Comparison of ENCODE assay signal across 31 mouse cellular contexts in the genomic region with DNA sequence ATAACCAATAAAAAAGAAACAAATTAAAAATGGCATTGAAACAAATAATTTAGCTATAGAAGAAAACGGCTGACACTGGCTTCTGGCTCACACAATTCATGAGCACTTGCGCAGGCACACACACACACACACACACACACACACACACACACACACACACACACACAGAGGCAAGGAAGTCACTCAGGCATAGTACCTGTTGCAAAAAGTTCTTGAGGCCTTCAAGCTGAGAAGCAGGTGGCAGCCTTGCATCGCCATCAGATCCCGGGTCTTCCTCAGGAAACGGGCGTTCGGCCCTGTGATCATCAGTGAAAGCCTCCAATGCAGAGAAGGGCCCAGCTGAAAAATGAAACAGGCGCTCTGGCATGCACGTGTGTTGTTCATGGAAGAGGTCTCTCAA. TPM values are rescaled to one million over a fixed set of nuclear protein-coding genes. Genes with fewer than 3 reads are reported as not detected.
DNase-seq lines count a peak whose midpoint lies in the region; ATAC-seq and TF ChIP-seq lines count a peak whose summit lies in the region.
"Had no signal": no experiment of that assay in that cellular context is flagged by ENCODE, and none has a peak within 500 bp of the region (broad histone marks: within the 10 kb centered on the region; RNA-seq: fewer than 3 reads in every experiment).

No protein-coding gene starts in this region.

- peaks cover 17% of the 10 kb centered on the region for H3K36me3 ChIP-seq in forebrain, embryonic 11.5 days (ENCODE audit: control insufficient read depth, insufficient read depth, low read length)
- H3K36me3 ChIP-seq in forebrain, postnatal 0 days (ENCODE audit: insufficient read depth): peaks cover 76% of the 10 kb centered on the region
- H3K36me3 ChIP-seq in CH12.LX (replicated peaks in 1 of 2; ENCODE audit: control insufficient read depth in 1 of 2, insufficient read depth in 1 of 2, low read length in 1 of 2): peaks cover 57 to 91% of the 10 kb centered on the region in 2 experiments
- peaks cover under 1% of the 10 kb centered on the region; the same call in 1 of the 2 replicates for H3K36me3 ChIP-seq in splenic B cell, adult 2 months (ENCODE audit: control insufficient read depth, insufficient read depth, low read length, poor library complexity, severe bottlenecking)

- no peaks in the 10 kb centered on the region for H3K4me1 ChIP-seq in forebrain, embryonic 11.5 days (replicated peaks; ENCODE audit: control insufficient read depth, insufficient read depth, low read length)
- no peaks in the 10 kb centered on the region for H3K4me1 ChIP-seq in forebrain, postnatal 0 days (ENCODE audit: insufficient read depth)
- peaks cover 3 to 12% of the 10 kb centered on the region in 2 experiments; a peak in 3 of 4 replicates for H3K4me1 ChIP-seq in CH12.LX (ENCODE audit: control insufficient read depth in 1 of 2, insufficient read depth in 2 of 2)
- H3K4me1 ChIP-seq: embryonic facial prominence, embryonic 10.5 days; embryonic facial prominence, embryonic 13.5 days; forebrain, embryonic 13.5 days; heart, embryonic 15.5 days; hindbrain, embryonic 10.5 days; hindbrain, embryonic 13.5 days had no signal

- H3K9me3 ChIP-seq in forebrain, embryonic 11.5 days (ENCODE audit: control insufficient read depth, low read length): no peaks in the 10 kb centered on the region
- H3K9me3 ChIP-seq in forebrain, postnatal 0 days (ENCODE audit: low read length): no peaks in the 10 kb centered on the region
- H3K9me3 ChIP-seq in CH12.LX (replicated peaks; ENCODE audit: low read length): no peaks in the 10 kb centered on the region
- H3K9me3 ChIP-seq: embryonic facial prominence, embryonic 10.5 days; embryonic facial prominence, embryonic 13.5 days; forebrain, embryonic 13.5 days; heart, embryonic 15.5 days; hindbrain, embryonic 10.5 days; hindbrain, embryonic 13.5 days had no signal

- H3K27ac ChIP-seq in forebrain, embryonic 11.5 days (ENCODE audit: low read depth, low read length): no peak overlapping the region
- H3K27ac ChIP-seq in forebrain, postnatal 0 days (ENCODE audit: low read depth, low read length): no peak overlapping the region
- H3K27ac ChIP-seq in CH12.LX (ENCODE audit: insufficient read depth, low read depth): no peak overlapping the region
- H3K27ac ChIP-seq: embryonic facial prominence, embryonic 10.5 days; embryonic facial prominence, embryonic 13.5 days; forebrain, embryonic 13.5 days; heart, embryonic 15.5 days; hindbrain, embryonic 10.5 days; hindbrain, embryonic 13.5 days had no signal

- no peak for ATAC-seq in forebrain, embryonic 11.5 days (replicated peaks; ENCODE audit: low FRiP score)
- no peak for ATAC-seq in forebrain, postnatal 0 days
- ATAC-seq: activated CD4-positive, CD25-positive, alpha-beta regulatory T cell, adult 4 months; CD4-positive, CD25-positive, alpha-beta regulatory T cell, adult 4 months; forebrain, embryonic 13.5 days; forebrain, embryonic 16.5 days; hindbrain, embryonic 16.5 days had no signal

- no peaks in the 10 kb centered on the region for H3K79me2 ChIP-seq in CH12.LX (replicated peaks; ENCODE audit: control insufficient read depth, extremely low read depth, insufficient read depth, poor library complexity, severe bottlenecking)

- H3K4me3 ChIP-seq in forebrain, embryonic 11.5 days (ENCODE audit: low read depth, low read length): no peak overlapping the region
- no peak overlapping the region for H3K4me3 ChIP-seq in forebrain, postnatal 0 days (ENCODE audit: low read depth, low read length)
- H3K4me3 ChIP-seq in CH12.LX (replicated peaks in 1 of 3; ENCODE audit: low read depth in 2 of 3, low read length in 2 of 3, poor library complexity in 1 of 3): no peak overlapping the region
- H3K4me3 ChIP-seq: embryonic facial prominence, embryonic 10.5 days; embryonic facial prominence, embryonic 13.5 days; erythroblast, embryonic 14.5 days; forebrain, embryonic 13.5 days; heart, embryonic 15.5 days; hindbrain, embryonic 10.5 days; hindbrain, embryonic 13.5 days had no signal

- dilution Hi-C loops in CH12.LX (cut with MboI; ENCODE audit: extremely low pct_ligation_motif_present, extremely low pct_unique_long_range_greater_than_20kb, low sequenced_read_pairs): no loop called here

- no peak for TF ChIP-seq POLR2A in CH12.LX (IDR thresholded peaks at IDR 0.05; ENCODE audit: low read depth, low read length)

- WGBS in forebrain, embryonic 11.5 days: 90% methylated on average over 9 of the region's 9 CpGs
- WGBS in forebrain, postnatal 0 days: 92% methylated on average over 9 of the region's 9 CpGs

- no peak overlapping the region for H3K4me2 ChIP-seq in forebrain, embryonic 11.5 days (ENCODE audit: low read depth, low read length, severe bottlenecking)
- H3K4me2 ChIP-seq in forebrain, postnatal 0 days (ENCODE audit: low read depth): no peak overlapping the region
- no peak overlapping the region for H3K4me2 ChIP-seq in CH12.LX (ENCODE audit: insufficient read depth, low read depth, poor library complexity, severe bottlenecking)
- H3K4me2 ChIP-seq: embryonic facial prominence, embryonic 13.5 days; forebrain, embryonic 13.5 days; heart, embryonic 11.5 days; heart, embryonic 15.5 days; hindbrain, embryonic 13.5 days had no signal

- no peak overlapping the region for H3K9ac ChIP-seq in forebrain, embryonic 11.5 days (ENCODE audit: low read length)
- H3K9ac ChIP-seq in forebrain, postnatal 0 days: no peak overlapping the region
- no peak overlapping the region for H3K9ac ChIP-seq in CH12.LX (ENCODE audit: insufficient read depth, low read depth)
- H3K9ac ChIP-seq: embryonic facial prominence, embryonic 13.5 days; forebrain, embryonic 13.5 days; heart, embryonic 15.5 days; hindbrain, embryonic 13.5 days had no signal

- no peak; the same call in 1 of the 2 replicates for TF ChIP-seq RAD21 in CH12.LX (IDR thresholded peaks at IDR 0.05; ENCODE audit: low read depth, low read length)

- TF ChIP-seq CTCF in forebrain, postnatal 0 days (IDR thresholded peaks at IDR 0.05; ENCODE audit: low read depth): no peak
- TF ChIP-seq CTCF in CH12.LX (conservative IDR thresholded peaks at IDR 0.05 in 1 of 2, IDR thresholded peaks at IDR 0.05 in 1 of 2; ENCODE audit: low read depth in 2 of 2, low read length in 2 of 2): no peak

- H3K27me3 ChIP-seq in forebrain, embryonic 11.5 days (ENCODE audit: control insufficient read depth, insufficient read depth, low read length): no peaks in the 10 kb centered on the region
- no peaks in the 10 kb centered on the region for H3K27me3 ChIP-seq in forebrain, postnatal 0 days (ENCODE audit: insufficient read depth, low read length)
- H3K27me3 ChIP-seq in CH12.LX (replicated peaks): no peaks in the 10 kb centered on the region
- H3K27me3 ChIP-seq in splenic B cell, adult 2 months (ENCODE audit: control insufficient read depth, insufficient read depth, low read length, poor library complexity, severe bottlenecking): no peaks in the 10 kb centered on the region
- H3K27me3 ChIP-seq: embryonic facial prominence, embryonic 13.5 days; forebrain, embryonic 13.5 days; heart, embryonic 15.5 days; hindbrain, embryonic 13.5 days had no signal

- DNase-seq in forebrain, embryonic 11.5 days (ENCODE audit: low spot score): peak; percentile 10
- no peak for DNase-seq in forebrain, postnatal 0 days
- DNase-seq in spleen, adult 18-20 months: peak; percentile 47 to 59
- DNase-seq in spleen, postnatal 14 days (ENCODE audit: low spot score in 2 of 2): no peak
- peak; percentile 37 for DNase-seq in CH12.LX (ENCODE audit: extremely low read depth)
- peak; percentile 82 for DNase-seq in splenic B cell, adult 2 months (ENCODE audit: low read depth, low spot score)
- no peak for DNase-seq in left cerebral cortex, adult 11 months (ENCODE audit: low spot score)
- DNase-seq in gastrocnemius, postnatal 4 days (ENCODE audit: low spot score in 2 of 2): no peak
- DNase-seq: adrenal gland, adult 8-10 months; adrenal gland, postnatal 25 days; cerebellum, adult 11-12 months; cerebellum, adult 8-10 months; cerebellum, postnatal 10 days; cerebellum, postnatal 36 days; embryo, embryonic 11 days; gastrocnemius, postnatal 25 days; heart, postnatal 10 days; heart, postnatal 36 days had no signal

- in situ Hi-C loops in CH12.LX (cut with MboI; ENCODE audit: low pct_ligation_motif_present, low pct_unique_long_range_greater_than_20kb, low sequenced_read_pairs): no loop called here

- no peak for TF ChIP-seq EP300 in CH12.LX (IDR thresholded peaks at IDR 0.05; ENCODE audit: low read length)

RNA-seq across cellular contexts. Expression of a gene that starts 18.3 kb away (rescaled TPM):
- polyA plus RNA-seq in forebrain, embryonic 11.5 days (2014; fragmentation: Nextera tagmentation; extraction: Ambion mirVana): 31.7 and 32.1 TPM in 2 replicates
- 20.5 and 35.7 TPM in 2 replicates for total RNA-seq in forebrain, postnatal 0 days (2014; rRNA removed)
- polyA plus RNA-seq in forebrain, postnatal 0 days (2015; fragmentation: Nextera tagmentation; extraction: Ambion mirVana): 12.1 and 13.0 TPM in 2 replicates
- total RNA-seq in CH12.LX (2012; rRNA removed) (18.5 and 18.9 TPM in 2 replicates), CH12.LX (2014; rRNA removed) (16.4 and 22.0 TPM in 2 replicates)
- polyA plus RNA-seq in CH12.LX (2012; ENCODE audit: insufficient read length, low read depth): 36.6 and 41.5 TPM in 2 replicates
- 10 to 100 TPM; 12.0 to 12.9 TPM for total RNA-seq in gastrocnemius, postnatal 4 days (2021)

RNA-seq across cellular contexts. Expression of a gene that starts 18.5 kb away (rescaled TPM):
- 188 and 196 TPM in 2 replicates for polyA plus RNA-seq in forebrain, embryonic 11.5 days (2014; fragmentation: Nextera tagmentation; extraction: Ambion mirVana)
- 124 and 133 TPM in 2 replicates for total RNA-seq in forebrain, postnatal 0 days (2014; rRNA removed)
- 149 and 178 TPM in 2 replicates for polyA plus RNA-seq in forebrain, postnatal 0 days (2015; fragmentation: Nextera tagmentation; extraction: Ambion mirVana)
- total RNA-seq in CH12.LX (2012; rRNA removed): 75.0 and 85.4 TPM in 2 replicates
- 102 TPM in 2 replicates for total RNA-seq in CH12.LX (2014; rRNA removed)
- 101 and 124 TPM in 2 replicates for polyA plus RNA-seq in CH12.LX (2012; ENCODE audit: insufficient read length, low read depth)
- total RNA-seq in gastrocnemius, postnatal 4 days (2021): 10 to 100 TPM; 62.2 to 63.1 TPM

RNA-seq across cellular contexts. Expression of a gene that starts 20.8 kb away (rescaled TPM):
- 3.5 and 3.7 TPM in 2 replicates for polyA plus RNA-seq in forebrain, embryonic 11.5 days (2014; fragmentation: Nextera tagmentation; extraction: Ambion mirVana)
- total RNA-seq in forebrain, postnatal 0 days (2014; rRNA removed): 5.5 and 5.8 TPM in 2 replicates
- polyA plus RNA-seq in forebrain, postnatal 0 days (2015; fragmentation: Nextera tagmentation; extraction: Ambion mirVana): 4.2 and 4.4 TPM in 2 replicates
- total RNA-seq in CH12.LX (2012; rRNA removed) (0.67 and 1.1 TPM in 2 replicates), CH12.LX (2014; rRNA removed) (0.31 TPM in 1 of 2 replicates, not detected in the other)
- 0.38 and 0.39 TPM in 2 replicates for polyA plus RNA-seq in CH12.LX (2012; ENCODE audit: insufficient read length, low read depth)
- total RNA-seq in gastrocnemius, postnatal 4 days (2021): under 1 TPM; 0.49 to 0.56 TPM
- total RNA-seq: granulocyte monocyte progenitor cell, adult 5-6 weeks had no signal
- polyA plus RNA-seq: erythroblast, embryonic 14.5 days had no signal

RNA-seq across cellular contexts. Expression of a gene that starts 35.0 kb away (rescaled TPM):
- polyA plus RNA-seq in forebrain, embryonic 11.5 days (2014; fragmentation: Nextera tagmentation; extraction: Ambion mirVana): 25.7 and 30.1 TPM in 2 replicates
- total RNA-seq in forebrain, postnatal 0 days (2014; rRNA removed): 190 and 225 TPM in 2 replicates
- 200 and 231 TPM in 2 replicates for polyA plus RNA-seq in forebrain, postnatal 0 days (2015; fragmentation: Nextera tagmentation; extraction: Ambion mirVana)
- total RNA-seq in CH12.LX (2012; rRNA removed): 0.30 and 0.34 TPM in 2 replicates
- not detected in 2 replicates for total RNA-seq in CH12.LX (2014; rRNA removed)
- polyA plus RNA-seq in CH12.LX (2012; ENCODE audit: insufficient read length, low read depth): 0.21 TPM in 1 of 2 replicates, not detected in the other
- 1 to 10 TPM; 2.8 to 3.1 TPM for total RNA-seq in gastrocnemius, postnatal 4 days (2021)

Comparison
In these comparisons a context has a peak if more than half of its experiments do, and no peak if none do; other contexts are left out.
1. DNase-seq: peak in forebrain, embryonic 11.5 days (single experiment), spleen, adult 18-20 months (2 of 2), CH12.LX (single experiment) and splenic B cell, adult 2 months (single experiment); none in forebrain, postnatal 0 days (single experiment), spleen, postnatal 14 days (0 of 2), left cerebral cortex, adult 11 months (single experiment) and gastrocnemius, postnatal 4 days (0 of 2).